Mouse (Mus musculus) forebrain, embryonic 16.5 days (tissue): ENCODE measurements at regions not wholly inside any gene's neighbourhood (a gene's known extent, or its start where the extent isn't known, plus 50 kb on each side); places are given as distances from the start of the nearest gene placed in this dataset.

Experiments
- ATAC-seq: fragments of 200-750 bp; cut with Nextera tagmentation; 2 replicates; pipeline ENCODE4 v1.8.0; 2017; ENCODE audit warnings: mild to moderate bottlenecking, moderate library complexity
- H3K27ac ChIP-seq: fragments of 300-500 bp; sonication (generic); 2 replicates; pipeline ENCODE4 v1.5.1; 2014; ENCODE audit warnings: low read length, control low read depth
- H3K27me3 ChIP-seq: fragments of 300-500 bp; sonication (generic); replicated peaks from 2 replicates; pipeline ENCODE4 v1.6.1; 2014; ENCODE audit warnings: low read length; ENCODE audit not compliant: control insufficient read depth, insufficient read depth
- H3K36me3 ChIP-seq: fragments of 300-500 bp; sonication (generic); 2 replicates; pipeline ENCODE4 v1.6.1; 2014; ENCODE audit not compliant: control insufficient read depth, insufficient read depth
- H3K4me1 ChIP-seq: fragments of 300-500 bp; sonication (generic); replicated peaks from 2 replicates; pipeline ENCODE4 v1.6.1; 2014; ENCODE audit warnings: low read length; ENCODE audit not compliant: control insufficient read depth, insufficient read depth
- H3K4me2 ChIP-seq: fragments of 300-500 bp; sonication (generic); 2 replicates; pipeline ENCODE4 v1.6.1; 2014; ENCODE audit warnings: mild to moderate bottlenecking, low read length, control low read depth
- H3K4me3 ChIP-seq: fragments of 300-500 bp; sonication (generic); replicated peaks from 2 replicates; pipeline ENCODE4 v1.5.1; 2014; ENCODE audit warnings: mild to moderate bottlenecking, low read length, control low read depth
- H3K9ac ChIP-seq: fragments of 300-500 bp; sonication (generic); replicated peaks from 2 replicates; pipeline ENCODE4 v1.6.1; 2014; ENCODE audit warnings: low read depth, low read length, control low read depth
- H3K9me3 ChIP-seq: fragments of 300-500 bp; sonication (generic); 2 replicates; pipeline ENCODE4 v1.6.1; 2016; ENCODE audit warnings: low read length; ENCODE audit not compliant: control insufficient read depth
- WGBS: fragments of 180-500 bp; shearing (Covaris S2); extraction: QIAGEN DNeasy Blood & Tissue Kit; methylation state at CpG from one replicate; pipeline ENCODE4 v1.1.7; 2014; 5-methylcytosine and 5-hydroxymethylcytosine counted together

DNA sequence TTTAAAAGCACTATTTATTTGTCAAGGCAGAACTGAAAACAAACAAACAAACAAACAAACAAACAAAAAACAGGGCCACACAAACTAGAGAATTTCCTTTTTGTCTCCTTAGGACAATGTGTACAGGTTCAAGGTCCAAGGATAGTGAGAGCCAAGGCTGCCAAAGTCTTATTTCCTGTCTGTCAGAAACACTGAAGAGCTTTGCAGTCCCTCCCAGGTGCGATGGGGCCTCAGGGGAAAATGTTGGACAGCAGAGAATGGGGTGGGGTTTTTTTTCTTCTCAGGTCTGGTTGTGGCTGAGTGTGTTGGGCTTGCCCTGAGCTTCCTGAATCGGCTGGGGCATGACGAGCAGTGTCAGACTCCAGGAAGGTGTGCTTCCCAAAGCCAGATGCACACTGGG lies 53.1 kb upstream of the Wscd2 start:
- no peaks in the 10 kb centered on the region for H3K27me3 ChIP-seq
- no peak overlapping the region for H3K4me2 ChIP-seq
- H3K27ac ChIP-seq = no peak overlapping the region
- no peaks in the 10 kb centered on the region for H3K4me1 ChIP-seq
- H3K4me3 ChIP-seq = no peak overlapping the region
- H3K9me3 ChIP-seq = no peaks in the 10 kb centered on the region
- H3K36me3 ChIP-seq = no peaks in the 10 kb centered on the region
- 85% methylated on average over 3 of the region's 3 CpGs for WGBS
- ATAC-seq = no peak
- no peak overlapping the region for H3K9ac ChIP-seq
